Mouse (Mus musculus) intestine, postnatal 0 days (tissue): ENCODE measurements around the gene Gm13023. TPM values are rescaled to one million over a fixed set of nuclear protein-coding genes. Genes with fewer than 3 reads are reported as not detected.
"Not testable (repeated sequence)": the region's sequence is repeated elsewhere in the genome, so short reads cannot be mapped to it uniquely, and the experiment has no call there.

Source experiments
- ATAC-seq: fragments of 200-750 bp; cut with Nextera tagmentation; 2 replicates; pipeline ENCODE4 v1.8.0; 2017; ENCODE audit warnings: mild to moderate bottlenecking, moderate TSS enrichment, moderate library complexity
- H3K27ac ChIP-seq: fragments of 300-500 bp; sonication (generic); 2 replicates; pipeline ENCODE4 v1.5.1; 2014; ENCODE audit warnings: mild to moderate bottlenecking, low read depth, low read length, moderate library complexity
- H3K27me3 ChIP-seq: fragments of 300-500 bp; sonication (generic); replicated peaks from 2 replicates; pipeline ENCODE4 v1.6.1; 2014; ENCODE audit warnings: low read length, mixed read lengths; ENCODE audit not compliant: control insufficient read depth, insufficient read depth
- H3K36me3 ChIP-seq: fragments of 300-500 bp; sonication (generic); 2 replicates; pipeline ENCODE4 v1.6.1; 2014; ENCODE audit warnings: mild to moderate bottlenecking, moderate library complexity; ENCODE audit not compliant: control insufficient read depth, insufficient read depth
- H3K4me1 ChIP-seq: fragments of 300-500 bp; sonication (generic); replicated peaks from 2 replicates; pipeline ENCODE4 v1.6.1; 2014; ENCODE audit warnings: antibody characterized with exemption, low read length, mixed read lengths; ENCODE audit not compliant: control insufficient read depth, insufficient read depth
- H3K4me2 ChIP-seq: fragments of 300-500 bp; sonication (generic); replicated peaks from 2 replicates; pipeline ENCODE4 v1.6.1; 2014; ENCODE audit warnings: low read depth, mild to moderate bottlenecking, moderate library complexity
- H3K4me3 ChIP-seq: fragments of 300-500 bp; sonication (generic); 2 replicates; pipeline ENCODE4 v1.5.1; 2014; ENCODE audit warnings: low read depth, low read length
- H3K9ac ChIP-seq: fragments of 300-500 bp; sonication (generic); 2 replicates; pipeline ENCODE4 v1.6.1; 2014; ENCODE audit warnings: mild to moderate bottlenecking, low read depth, low read length
- H3K9me3 ChIP-seq: fragments of 300-500 bp; sonication (generic); 2 replicates; pipeline ENCODE4 v1.6.1; 2016; ENCODE audit warnings: mixed run types; ENCODE audit not compliant: control insufficient read depth
- CTCF ChIP-seq: sonication (generic); IDR thresholded peaks from 2 replicates; pipeline ENCODE4 v1.5.1; 2016; ENCODE audit warnings: low read depth, mild to moderate bottlenecking, control low read depth, antibody characterized with exemption, moderate library complexity
- WGBS: fragments of 180-500 bp; shearing (Covaris S2); extraction: QIAGEN DNeasy Blood & Tissue Kit; methylation state at CpG from one replicate; pipeline ENCODE4 v1.1.7; 2014; 5-methylcytosine and 5-hydroxymethylcytosine counted together
- polyA plus RNA-seq: library from polyadenylated mRNA; unstranded; fragments of >200 nt; fragmentation: Nextera tagmentation; extraction: Ambion mirVana; gene quantifications from 2 replicates; pipeline ENCODE4 v1.2.1, GENCODE M21; 2015

Gene Gm13023
- not detected in 2 replicates for polyA plus RNA-seq

GRCm38 (mm10) chr4:143789052-143789451, at the start of gene Gm13023:
Gene Gm13023, plus strand, starts transcription at chr4:143789352.
- H3K9ac ChIP-seq, H3K4me1 ChIP-seq, H3K4me2 ChIP-seq, H3K27ac ChIP-seq, ATAC-seq, H3K4me3 ChIP-seq, H3K27me3 ChIP-seq, H3K36me3 ChIP-seq, H3K9me3 ChIP-seq: not testable (repeated sequence)
- 87% methylated on average over 3 of the region's 3 CpGs for WGBS

DNA sequence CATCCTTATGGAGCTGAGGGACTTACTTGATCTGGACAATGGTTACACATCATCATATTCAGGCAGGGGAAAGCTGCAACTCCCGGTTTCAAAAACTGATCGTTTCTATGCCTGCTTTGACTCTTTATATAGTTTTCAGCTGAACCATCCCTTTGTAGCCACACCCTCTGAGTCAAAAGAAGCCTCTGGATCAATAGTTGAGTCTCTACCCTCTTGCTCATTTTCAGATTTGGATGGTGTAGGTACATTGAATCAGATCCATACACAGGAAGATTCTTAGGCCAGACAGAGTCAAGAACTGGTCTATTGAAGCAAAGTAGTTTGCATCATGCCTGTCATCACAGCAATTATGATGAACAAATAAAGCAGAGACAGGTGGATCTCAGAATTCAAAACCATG, 26.8 kb downstream of the Gm13023 start, which contains the start of gene Gm13084:
Gene Gm13084, minus strand, starts transcription at position 101 of the 400 bp plus-strand sequence.
- Histone ChIP-seq H3K4me2 (no peak within 1 kb of the TSS), H3K27ac (no peak within 1 kb of the TSS), H3K4me3 (no peak within 1 kb of the TSS), H3K9ac (no peak within 1 kb of the TSS), H3K36me3 (no peaks in the 10 kb centered on the region), H3K27me3 (no peaks in the 10 kb centered on the region), H3K9me3 (no peaks in the 10 kb centered on the region), H3K4me1 (no peaks in the 10 kb centered on the region)
- WGBS, result 73% methylated on average over 2 of the region's 2 CpGs
- no peak for ATAC-seq
- TF ChIP-seq CTCF, result no peak

Other genes with a start within 250 kb of the Gm13023 start
- gene BC080695, start 237.7 kb upstream of the Gm13023 start, polyA plus RNA-seq, result not detected in 2 replicates
- not detected in 2 replicates for gene Gm13057, start 237.6 kb upstream of the Gm13023 start, polyA plus RNA-seq
- gene Gm13083, start 174.3 kb upstream of the Gm13023 start, polyA plus RNA-seq, result not detected in 2 replicates
- not detected in 2 replicates for gene Gm13088, start 132.1 kb upstream of the Gm13023 start, polyA plus RNA-seq
- not detected in 2 replicates for gene Gm13089, start 86.6 kb upstream of the Gm13023 start, polyA plus RNA-seq
- not detected in 2 replicates for gene Gm13078, start 69.9 kb upstream of the Gm13023 start, polyA plus RNA-seq
- not detected in 2 replicates for gene Gm13084, start 26.7 kb downstream of the Gm13023 start, polyA plus RNA-seq
- not detected in 2 replicates for gene Gm13103, start 57.1 kb downstream of the Gm13023 start, polyA plus RNA-seq
- not detected in 2 replicates for gene Pramef6, start 111.0 kb downstream of the Gm13023 start, polyA plus RNA-seq
- gene Pramef25, start 161.7 kb downstream of the Gm13023 start, polyA plus RNA-seq, result not detected in 2 replicates
- gene Gm13101, start 177.6 kb downstream of the Gm13023 start, polyA plus RNA-seq, result not detected in 2 replicates
- gene Pramef17, start 205.0 kb downstream of the Gm13023 start, polyA plus RNA-seq, result not detected in 2 replicates